Mouse (Mus musculus): ENCODE results near the gene Vmn1r173. TPM values are rescaled to one million over a fixed set of nuclear protein-coding genes. Genes with fewer than 3 reads are reported as not detected.
"Not testable (repeated sequence)": the region's sequence is repeated elsewhere in the genome, so short reads cannot be mapped to it uniquely, and the experiment has no call there.

The Vmn1r173 gene
- total RNA-seq (2021), result not detected
- long read RNA-seq, experiment 1, result 0 reads
- long read RNA-seq, experiment 2, result 0 reads

DNA sequence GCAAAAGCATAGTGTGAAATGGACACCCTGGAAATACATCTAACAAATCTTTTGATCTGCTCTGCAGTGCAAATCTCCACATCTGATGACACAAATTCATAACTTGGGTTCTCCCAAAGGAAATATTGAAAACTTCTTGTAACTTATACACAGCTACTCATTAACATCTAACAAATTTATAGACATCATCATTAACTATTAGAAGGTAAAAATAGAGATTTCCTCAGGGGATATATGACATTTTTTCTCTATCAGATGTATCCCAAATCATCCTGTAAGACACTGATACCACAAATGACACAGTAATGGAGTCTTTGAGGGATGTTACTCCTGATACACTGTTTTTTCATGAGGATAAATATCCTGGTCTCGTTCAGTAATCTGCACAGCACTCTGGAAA is at the start of gene Vmn1r173:
TSS of gene Vmn1r173 (plus strand) at position 301 of the 400 bp plus-strand sequence.
- DNase-seq, result not testable (repeated sequence)

DNA sequence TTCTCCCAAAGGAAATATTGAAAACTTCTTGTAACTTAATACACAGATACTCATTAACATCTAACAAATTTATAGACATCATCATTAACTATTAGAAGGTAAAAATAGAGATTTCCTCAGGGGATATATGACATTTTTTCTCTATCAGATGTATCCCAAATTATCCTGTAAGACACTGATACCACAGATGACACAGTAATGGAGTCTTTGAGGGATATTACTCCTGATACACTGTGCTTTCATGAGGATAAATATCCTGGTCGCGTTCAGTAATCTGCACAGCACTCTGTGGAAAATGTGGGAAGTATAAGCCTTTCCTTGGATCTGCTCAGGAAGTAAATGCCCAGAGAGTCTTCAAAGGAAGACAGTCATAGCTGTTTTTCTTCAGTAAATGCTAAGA is 42.5 kb upstream of the Vmn1r173 start, which contains the start of gene Vmn1r172:
TSS of gene Vmn1r172 (plus strand) at position 301 of the 400 bp plus-strand sequence.
- no peak for DNase-seq

DNA sequence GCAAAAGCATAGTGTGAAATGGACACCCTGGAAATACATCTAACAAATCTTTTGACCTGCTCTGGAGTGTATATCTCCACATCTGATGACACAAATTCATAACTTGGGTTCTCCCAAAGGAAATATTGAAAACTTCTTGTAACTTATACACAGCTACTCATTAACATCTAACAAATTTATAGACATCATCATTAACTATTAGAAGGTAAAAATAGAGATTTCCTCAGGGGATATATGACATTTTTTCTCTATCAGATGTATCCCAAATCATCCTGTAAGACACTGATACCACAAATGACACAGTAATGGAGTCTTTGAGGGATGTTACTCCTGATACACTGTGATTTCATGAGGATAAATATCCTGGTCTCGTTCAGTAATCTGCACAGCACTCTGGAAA is 51.5 kb downstream of the Vmn1r173 start, which contains the start of gene Vmn1r174:
TSS of gene Vmn1r174 (plus strand) at position 301 of the 400 bp plus-strand sequence.
- not testable (repeated sequence) for DNase-seq

Other genes with a start within 250 kb of the Vmn1r173 start
- not detected for gene Vmn1r167, start 193.5 kb upstream of the Vmn1r173 start, total RNA-seq (2021)
- not detected for gene Vmn1r168, start 161.0 kb upstream of the Vmn1r173 start, total RNA-seq (2021)
- gene Vmn1r169, start 125.2 kb upstream of the Vmn1r173 start, total RNA-seq (2021), result not detected
- not detected for gene Vmn1r170, start 94.5 kb upstream of the Vmn1r173 start, total RNA-seq (2021)
- not detected for gene Vmn1r171, start 70.0 kb upstream of the Vmn1r173 start, total RNA-seq (2021)
- not detected for gene Vmn1r172, start 42.4 kb upstream of the Vmn1r173 start, total RNA-seq (2021)
- gene Vmn1r174, start 51.6 kb downstream of the Vmn1r173 start, total RNA-seq (2021), result not detected
- gene Vmn1r175, start 109.9 kb downstream of the Vmn1r173 start, total RNA-seq (2021), result not detected
- gene Vmn1r176, start 136.7 kb downstream of the Vmn1r173 start, total RNA-seq (2021), result not detected
- not detected for gene Vmn1r177, start 165.7 kb downstream of the Vmn1r173 start, total RNA-seq (2021)
- gene Vmn1r178, start 191.3 kb downstream of the Vmn1r173 start, total RNA-seq (2021), result not detected
- gene Vmn1r179, start 226.3 kb downstream of the Vmn1r173 start, total RNA-seq (2021), result not detected
- not detected for gene Vmn1r180, start 249.9 kb downstream of the Vmn1r173 start, total RNA-seq (2021)

All from heart, adult 18-20 months (tissue).